ENCODE assay signal across 8 mouse cellular contexts in genomic region chr11:101772449-101772848, GRCm38 (mm10). TPM values are rescaled to one million over a fixed set of nuclear protein-coding genes. Genes with fewer than 3 reads are reported as not detected.
DNase-seq lines count a peak whose midpoint lies in the region; ATAC-seq and TF ChIP-seq lines count a peak whose summit lies in the region.

No protein-coding gene starts in this region.

- TF ChIP-seq EP300 in liver, embryonic 14.5 days (IDR thresholded peaks at IDR 0.05; ENCODE audit: low read depth): no peak

- H3K27ac ChIP-seq in intestine, embryonic 14.5 days (ENCODE audit: low read depth): no peak overlapping the region
- no peak overlapping the region for H3K27ac ChIP-seq in liver, embryonic 14.5 days
- no peak overlapping the region for H3K27ac ChIP-seq in neural tube, embryonic 14.5 days (ENCODE audit: low read depth, low read length)

- DNase-seq in 3T3-L1 (ENCODE audit: low read depth, low spot score): peak; percentile 83
- peak; percentile 79 for DNase-seq in adrenal gland, postnatal 10 days
- peak; percentile 97 for DNase-seq in forelimb bud, embryonic 11.5 days (ENCODE audit: low read depth, low spot score)
- peak; percentile 86 for DNase-seq in intestine, embryonic 14.5 days (ENCODE audit: low spot score)
- peak; percentile 7 to 13 (median 9) for DNase-seq in liver, embryonic 14.5 days (ENCODE audit: low read depth in 3 of 3, low spot score in 3 of 3)
- DNase-seq in thymus, postnatal 36 days: no peak
- DNase-seq in adipocyte (ENCODE audit: low spot score): no peak

- peak; percentile 79 for ATAC-seq in intestine, embryonic 14.5 days (replicated peaks; ENCODE audit: low FRiP score, low TSS enrichment, low read depth)
- peak; percentile 28; the same call in 1 of the 2 replicates for ATAC-seq in liver, embryonic 14.5 days (ENCODE audit: insufficient read depth)
- ATAC-seq in neural tube, embryonic 14.5 days (ENCODE audit: low read depth): no peak

- H3K27me3 ChIP-seq in intestine, embryonic 14.5 days (replicated peaks; ENCODE audit: control insufficient read depth, insufficient read depth, low read length): no peaks in the 10 kb centered on the region; the same call in 1 of the 2 replicates
- no peaks in the 10 kb centered on the region; the same call in none of the 2 replicates for H3K27me3 ChIP-seq in liver, embryonic 14.5 days (ENCODE audit: control insufficient read depth, insufficient read depth, low read length)
- H3K27me3 ChIP-seq in neural tube, embryonic 14.5 days (ENCODE audit: control insufficient read depth, insufficient read depth, low read length): peaks cover 6% of the 10 kb centered on the region; the same call in 1 of the 2 replicates

- H3K4me1 ChIP-seq in intestine, embryonic 14.5 days (replicated peaks; ENCODE audit: control insufficient read depth, insufficient read depth, low read length): peaks cover 6% of the 10 kb centered on the region; the same call in 1 of the 2 replicates
- no peaks in the 10 kb centered on the region for H3K4me1 ChIP-seq in liver, embryonic 14.5 days (replicated peaks; ENCODE audit: control insufficient read depth in 2 of 2, insufficient read depth in 2 of 2, low read length in 1 of 2)
- peaks cover 4% of the 10 kb centered on the region; the same call in 1 of the 2 replicates for H3K4me1 ChIP-seq in neural tube, embryonic 14.5 days (ENCODE audit: control insufficient read depth, insufficient read depth, low read length)

- no peak overlapping the region; the same call in 1 of the 2 replicates for H3K9ac ChIP-seq in intestine, embryonic 14.5 days (ENCODE audit: low read length)
- no peak overlapping the region for H3K9ac ChIP-seq in liver, embryonic 14.5 days (replicated peaks)
- H3K9ac ChIP-seq in neural tube, embryonic 14.5 days (replicated peaks; ENCODE audit: low read depth, low read length): 0 out of 2 replicates have a peak overlapping the region, but pooled peaks have one; percentile 11

- no peak for TF ChIP-seq CTCF in liver, embryonic 14.5 days (IDR thresholded peaks at IDR 0.05; ENCODE audit: low read depth)

- H3K4me3 ChIP-seq in intestine, embryonic 14.5 days (ENCODE audit: low read depth, low read length): peak overlapping the region; percentile 21
- peak overlapping the region; percentile 21 to 33 for H3K4me3 ChIP-seq in liver, embryonic 14.5 days (ENCODE audit: insufficient read depth in 1 of 2, low read depth in 2 of 2, low read length in 2 of 2)
- H3K4me3 ChIP-seq in neural tube, embryonic 14.5 days (ENCODE audit: low read depth, low read length): peak overlapping the region; percentile 16; the same call in 1 of the 2 replicates

- peak overlapping the region; percentile 65 for H3K4me2 ChIP-seq in intestine, embryonic 14.5 days (ENCODE audit: low read length)
- peak overlapping the region; percentile 47 for H3K4me2 ChIP-seq in liver, embryonic 14.5 days (ENCODE audit: low read depth)
- peak overlapping the region; percentile 44 for H3K4me2 ChIP-seq in neural tube, embryonic 14.5 days (ENCODE audit: low read depth, low read length)

- under 1% methylated on average over 16 of the region's 16 CpGs for WGBS in intestine, embryonic 14.5 days
- 3% methylated on average over 16 of the region's 16 CpGs for WGBS in liver, embryonic 14.5 days (ENCODE audit: insufficient replicate concordance)
- 0% methylated on average over 16 of the region's 16 CpGs for WGBS in neural tube, embryonic 14.5 days

- peaks cover 19% of the 10 kb centered on the region for H3K36me3 ChIP-seq in intestine, embryonic 14.5 days (ENCODE audit: control insufficient read depth, insufficient read depth, low read length)
- H3K36me3 ChIP-seq in liver, embryonic 14.5 days (replicated peaks; ENCODE audit: control insufficient read depth, insufficient read depth, low read depth): peaks cover 4% of the 10 kb centered on the region; the same call in 1 of the 2 replicates
- peaks cover 14% of the 10 kb centered on the region; the same call in 1 of the 2 replicates for H3K36me3 ChIP-seq in neural tube, embryonic 14.5 days (ENCODE audit: control insufficient read depth, insufficient read depth, low read length)

- H3K9me3 ChIP-seq in intestine, embryonic 14.5 days (ENCODE audit: control insufficient read depth, low read length): no peaks in the 10 kb centered on the region
- no peaks in the 10 kb centered on the region for H3K9me3 ChIP-seq in liver, embryonic 14.5 days (ENCODE audit: control insufficient read depth, low read length)
- no peaks in the 10 kb centered on the region for H3K9me3 ChIP-seq in neural tube, embryonic 14.5 days (ENCODE audit: control insufficient read depth, low read length)

RNA-seq across cellular contexts. Expression of gene Etv4, which starts 12.7 kb away (rescaled TPM):
- total RNA-seq in adrenal gland, postnatal 10 days (2021): 1 to 10 TPM; 3.2 to 3.9 TPM
- polyA plus RNA-seq in intestine, embryonic 14.5 days (2014; fragmentation: Nextera tagmentation; extraction: Ambion mirVana): 5.5 and 6.2 TPM in 2 replicates
- polyA plus RNA-seq in liver, embryonic 14.5 days (2012; rRNA removed): 0.29 TPM in 2 replicates
- polyA plus RNA-seq in liver, embryonic 14.5 days (2014; fragmentation: Nextera tagmentation; extraction: Ambion mirVana): 0.20 and 0.30 TPM in 2 replicates
- 14.0 and 14.7 TPM in 2 replicates for polyA plus RNA-seq in neural tube, embryonic 14.5 days (2014; fragmentation: Nextera tagmentation; extraction: Ambion mirVana)

RNA-seq across cellular contexts. Expression of gene Dhx8, which starts 39.7 kb away (rescaled TPM):
- total RNA-seq in adrenal gland, postnatal 10 days (2021): 10 to 100 TPM; 23.6 to 24.4 TPM
- 28.3 and 35.3 TPM in 2 replicates for polyA plus RNA-seq in intestine, embryonic 14.5 days (2014; fragmentation: Nextera tagmentation; extraction: Ambion mirVana)
- 6.7 and 9.6 TPM in 2 replicates for polyA plus RNA-seq in liver, embryonic 14.5 days (2012; rRNA removed)
- 12.9 and 15.4 TPM in 2 replicates for polyA plus RNA-seq in liver, embryonic 14.5 days (2014; fragmentation: Nextera tagmentation; extraction: Ambion mirVana)
- 33.5 and 36.6 TPM in 2 replicates for polyA plus RNA-seq in neural tube, embryonic 14.5 days (2014; fragmentation: Nextera tagmentation; extraction: Ambion mirVana)

Comparison
In these comparisons a context has a peak if more than half of its experiments do, and no peak if none do; other contexts are left out.
1. DNase-seq: peak in 3T3-L1 (single experiment), adrenal gland, postnatal 10 days (single experiment), forelimb bud, embryonic 11.5 days (single experiment), intestine, embryonic 14.5 days (single experiment) and liver, embryonic 14.5 days (3 of 3); none in thymus, postnatal 36 days (0 of 2) and adipocyte (single experiment).
2. Peak in every context shown above with its lines, with median percentiles within 50 percentile points of each other: H3K4me2 ChIP-seq and H3K4me3 ChIP-seq.